Mouse (Mus musculus): ENCODE data around the gene Cngb1.

Cngb1 gene

DNA sequence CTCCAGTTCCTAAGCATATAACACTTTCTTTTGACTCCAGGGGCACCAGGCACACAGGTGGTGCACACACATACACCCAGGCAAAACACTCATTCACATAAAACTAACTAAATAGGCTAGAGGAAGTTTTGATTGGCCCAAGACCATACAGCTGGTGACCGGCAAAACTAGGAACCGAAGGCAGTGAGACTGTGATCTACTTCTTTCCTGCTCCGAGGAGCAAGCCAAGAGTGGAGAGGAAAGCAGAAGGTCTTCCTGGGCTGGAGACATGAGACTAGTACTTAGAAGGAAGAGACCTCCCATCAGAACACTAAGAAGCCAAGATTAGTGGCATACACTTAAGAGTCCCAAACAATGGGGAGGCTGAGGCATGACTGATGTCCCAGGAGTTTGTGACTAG, 16.8 kb upstream of the Cngb1 start:
- DNase-seq (ENCODE audit: low spot score), result no peak

GRCm38 (mm10) chr8:95320224-95321139, 14.1 kb upstream of the Cngb1 start:
- DNase-seq (ENCODE audit: low spot score), result peak; percentile 84

GRCm38 (mm10) chr8:95315350-95315749, 9.0 kb upstream of the Cngb1 start:
- no peak for DNase-seq (ENCODE audit: low spot score)

- no peak for DNase-seq (ENCODE audit: low spot score)
Measured at GRCm38 (mm10) chr8:95314707-95315106, 8.3 kb upstream of the Cngb1 start.

GRCm38 (mm10) chr8:95313857-95314256, 7.5 kb upstream of the Cngb1 start:
- no peak for DNase-seq (ENCODE audit: low spot score)

GRCm38 (mm10) chr8:95312836-95313235, 6.5 kb upstream of the Cngb1 start:
- DNase-seq (ENCODE audit: low spot score), result no peak

- no peak for DNase-seq (ENCODE audit: low spot score)
Measured at GRCm38 (mm10) chr8:95310342-95310970, 4.1 kb upstream of the Cngb1 start, which contains the start of gene Tepp. Gene Tepp, plus strand, starts transcription at chr8:95310566.

GRCm38 (mm10) chr8:95305526-95305925, 859 bp downstream of the Cngb1 start:
- DNase-seq (ENCODE audit: low spot score), result no peak

DNA sequence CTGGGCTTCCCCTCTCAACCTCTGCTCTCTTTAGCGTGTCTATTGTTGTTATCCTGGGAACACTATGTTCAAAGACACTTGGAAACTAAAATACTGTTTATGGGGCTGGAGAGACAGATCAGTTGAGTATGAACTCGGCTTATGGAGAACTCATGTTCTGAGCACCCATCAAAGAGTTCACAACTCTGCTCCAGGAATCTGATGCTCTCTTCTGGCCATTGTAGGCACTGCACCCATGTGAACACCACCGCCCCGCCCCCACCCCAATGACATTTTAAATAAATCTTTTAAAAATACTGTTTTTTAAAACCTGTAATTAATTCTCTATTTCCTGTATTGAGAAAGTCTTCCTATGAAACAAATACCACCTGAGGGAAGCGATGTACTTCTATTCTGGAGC, 4.0 kb downstream of the Cngb1 start:
- peak; percentile 41 for DNase-seq (ENCODE audit: low spot score)

- DNase-seq (ENCODE audit: low spot score), result peak; percentile 14
Measured at GRCm38 (mm10) chr8:95293891-95294290, 12.5 kb downstream of the Cngb1 start.

GRCm38 (mm10) chr8:95293172-95293571, 13.2 kb downstream of the Cngb1 start:
- peak; percentile 83 for DNase-seq (ENCODE audit: low spot score)

- DNase-seq (ENCODE audit: low spot score), result no peak
Measured at GRCm38 (mm10) chr8:95289066-95289650, 17.2 kb downstream of the Cngb1 start.

DNA sequence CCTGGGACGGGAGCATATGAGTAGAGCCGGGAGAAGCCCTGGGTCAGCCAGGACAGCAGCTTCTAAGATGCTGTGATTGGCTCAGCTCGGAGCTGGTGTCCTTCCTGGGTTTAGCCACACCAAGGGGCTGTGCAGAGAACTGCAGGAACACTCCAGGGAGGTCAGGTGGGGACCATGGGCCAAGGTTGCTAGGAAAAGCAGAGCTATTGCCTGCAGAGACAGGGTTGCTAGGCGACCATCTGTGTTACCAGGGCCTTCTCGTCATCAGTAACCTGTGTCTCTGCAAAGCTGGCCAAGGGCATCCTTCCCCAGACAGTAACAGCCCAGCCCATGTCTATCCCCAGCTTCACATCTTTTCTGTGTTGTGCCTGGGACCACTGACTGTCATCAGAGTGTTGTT, 24.9 kb downstream of the Cngb1 start:
- DNase-seq (ENCODE audit: low spot score), result no peak

- DNase-seq (ENCODE audit: low spot score), result no peak
Measured at GRCm38 (mm10) chr8:95272871-95273270, 33.5 kb downstream of the Cngb1 start.

DNA sequence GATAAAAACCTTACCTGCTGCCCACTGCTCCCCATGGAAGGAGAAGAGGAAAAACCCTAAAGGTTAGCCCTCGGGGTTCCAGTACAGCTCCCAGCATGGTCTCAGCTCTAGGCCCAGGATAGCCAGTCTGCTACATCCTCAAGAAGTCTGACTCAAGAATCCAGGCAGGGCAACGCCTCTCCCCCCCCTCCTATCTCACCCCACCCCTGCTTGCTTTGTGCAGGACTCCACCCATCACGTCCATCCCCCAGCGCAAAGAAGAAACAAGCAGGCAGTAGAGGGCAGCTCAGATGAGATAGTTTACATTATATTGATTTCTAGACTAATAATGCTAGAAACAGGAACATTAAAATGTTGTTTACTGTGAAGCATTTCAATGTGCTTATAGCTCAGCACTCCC, 34.5 kb downstream of the Cngb1 start:
- DNase-seq (ENCODE audit: low spot score), result no peak

- no peak for DNase-seq (ENCODE audit: low spot score)
Measured at GRCm38 (mm10) chr8:95270501-95270900, 35.9 kb downstream of the Cngb1 start.

DNA sequence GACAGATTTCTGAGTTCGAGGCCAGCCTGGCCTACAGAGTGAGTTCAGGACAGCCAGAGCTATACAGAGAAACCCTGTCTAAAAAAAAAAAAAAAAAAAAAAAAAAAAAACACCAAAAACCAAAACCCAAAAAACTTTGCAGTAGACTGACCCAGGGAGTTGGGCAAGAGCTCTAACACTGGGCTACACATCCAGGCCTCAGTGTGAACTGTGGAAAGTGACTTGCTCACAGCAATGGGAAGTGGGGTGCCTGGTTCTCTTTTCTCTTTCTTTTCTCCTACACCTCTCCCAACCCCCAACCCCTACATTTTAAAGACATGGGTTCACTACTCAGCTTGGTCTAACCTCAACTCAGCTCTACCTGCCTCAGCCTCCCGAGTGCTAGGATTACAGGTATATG, 44.2 kb downstream of the Cngb1 start:
- no peak for DNase-seq (ENCODE audit: low spot score)

DNA sequence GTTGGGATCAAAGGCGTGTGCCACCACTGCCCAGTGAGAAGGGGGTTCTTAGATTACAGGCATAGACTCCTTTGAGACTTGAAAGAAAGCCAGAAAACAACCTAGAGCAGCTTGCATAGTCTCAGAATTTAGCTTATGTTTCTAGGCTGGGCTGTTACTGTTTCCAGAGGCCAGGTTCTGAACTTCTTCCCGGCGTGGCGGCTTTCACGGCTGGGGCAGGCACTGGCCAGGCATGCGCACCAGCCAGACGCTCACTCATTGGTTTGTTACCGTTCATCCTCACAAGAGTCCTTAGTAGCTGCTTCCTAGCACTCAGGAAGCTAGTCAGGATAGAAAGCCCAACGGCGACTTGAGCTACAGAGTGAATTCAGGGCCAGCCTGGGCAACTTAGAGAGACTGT, 50.8 kb downstream of the Cngb1 start:
- no peak for DNase-seq (ENCODE audit: low spot score)

- DNase-seq (ENCODE audit: low spot score), result peak; percentile 99
Measured at GRCm38 (mm10) chr8:95254564-95255434, 51.6 kb downstream of the Cngb1 start.

DNA sequence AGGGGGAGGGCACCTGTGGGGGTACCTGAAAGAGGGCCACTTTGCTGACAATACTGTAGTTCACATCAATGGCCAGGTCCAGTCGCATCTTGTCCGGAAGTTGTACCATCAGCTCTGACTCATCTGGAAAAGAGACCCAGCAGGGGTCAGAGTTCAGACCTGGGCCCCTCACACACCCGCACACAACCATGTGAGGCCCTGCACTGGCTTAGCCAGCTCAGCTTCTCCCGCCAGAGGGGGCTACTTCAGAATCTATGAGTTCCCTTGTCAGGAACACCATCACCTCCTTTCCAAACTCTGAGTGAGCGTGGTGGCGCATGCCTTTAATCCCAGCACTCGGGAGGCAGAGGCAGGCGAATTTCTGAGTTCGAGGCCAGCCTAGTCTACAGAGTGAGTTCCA, 54.3 kb downstream of the Cngb1 start:
- no peak for DNase-seq (ENCODE audit: low spot score)

DNA sequence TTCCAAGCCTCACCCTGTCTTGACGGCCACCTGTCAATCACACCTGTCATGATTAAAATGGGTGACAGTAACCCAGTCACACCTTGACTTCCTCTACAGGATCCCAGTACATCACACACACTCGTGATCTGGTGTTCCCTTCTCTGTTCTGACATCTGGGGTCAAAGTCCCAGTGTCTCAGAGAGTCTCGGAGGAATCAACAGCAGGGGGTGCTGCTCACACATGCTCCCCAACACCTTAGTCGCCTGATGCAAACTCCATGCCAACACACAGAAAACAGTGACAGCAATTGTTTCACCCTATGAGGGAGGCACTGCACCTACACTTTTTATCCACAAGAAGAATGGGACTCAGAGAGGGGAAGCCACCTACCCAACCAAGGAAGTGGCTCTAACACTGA, 56.5 kb downstream of the Cngb1 start:
- DNase-seq (ENCODE audit: low spot score), result no peak

GRCm38 (mm10) chr8:95247277-95247676, 59.1 kb downstream of the Cngb1 start:
- DNase-seq (ENCODE audit: low spot score), result no peak

Measured in urinary bladder, postnatal 14 days (tissue).